Mouse (Mus musculus) embryo, embryonic 11.5 days (tissue): ENCODE measurements around the gene Sept9.

Experiments
- DNase-seq: peaks from one replicate; pipeline ENCODE4 v3.0.0-alpha.2; 2012; ENCODE audit warnings: low read depth, low spot score

Gene Sept9

GRCm38 (mm10) chr11:117344339-117345021 is 145.0 kb downstream of the Sept9 start:
- DNase-seq, result no peak

- no peak for DNase-seq
Measured at GRCm38 (mm10) chr11:117345022-117345765, 145.7 kb downstream of the Sept9 start.

GRCm38 (mm10) chr11:117347256-117347655 is 147.8 kb downstream of the Sept9 start:
- no peak for DNase-seq

- no peak for DNase-seq
Measured at GRCm38 (mm10) chr11:117348429-117349103, 149.1 kb downstream of the Sept9 start.

GRCm38 (mm10) chr11:117349429-117350363 is 150.2 kb downstream of the Sept9 start:
- no peak for DNase-seq

GRCm38 (mm10) chr11:117350462-117351222 is 151.2 kb downstream of the Sept9 start:
- no peak for DNase-seq

GRCm38 (mm10) chr11:117353126-117353525 is 153.7 kb downstream of the Sept9 start:
- no peak for DNase-seq

GRCm38 (mm10) chr11:117354107-117354506 is 154.6 kb downstream of the Sept9 start:
- DNase-seq, result no peak

- no peak for DNase-seq
Measured at GRCm38 (mm10) chr11:117356937-117357336, 157.5 kb downstream of the Sept9 start.

GRCm38 (mm10) chr11:117357916-117358639 is 158.6 kb downstream of the Sept9 start:
- DNase-seq, result peak; percentile 96

GRCm38 (mm10) chr11:117359161-117359560 is 159.7 kb downstream of the Sept9 start:
- no peak for DNase-seq

GRCm38 (mm10) chr11:117359870-117360269 is 160.4 kb downstream of the Sept9 start:
- DNase-seq, result peak; percentile 62

- DNase-seq, result no peak
Measured at GRCm38 (mm10) chr11:117360561-117360960, 161.1 kb downstream of the Sept9 start.

GRCm38 (mm10) chr11:117362307-117362706 is 162.8 kb downstream of the Sept9 start:
- DNase-seq, result no peak

GRCm38 (mm10) chr11:117363918-117364317 is 164.5 kb downstream of the Sept9 start:
- DNase-seq, result no peak

- DNase-seq, result no peak
Measured at GRCm38 (mm10) chr11:117366426-117366825, 167.0 kb downstream of the Sept9 start.

GRCm38 (mm10) chr11:117366861-117367357 is 167.4 kb downstream of the Sept9 start:
- DNase-seq, result no peak

GRCm38 (mm10) chr11:117367937-117368336 is 168.5 kb downstream of the Sept9 start:
- DNase-seq, result no peak

- no peak for DNase-seq
Measured at GRCm38 (mm10) chr11:117369347-117369746, 169.9 kb downstream of the Sept9 start.
